Mouse (Mus musculus): ENCODE measurements around the gene Nfe2l3. TPM values are rescaled to one million over a fixed set of nuclear protein-coding genes. Genes with fewer than 3 reads are reported as not detected.

Gene Nfe2l3
- 6.3 and 8.7 TPM in 2 replicates for polyA plus RNA-seq (2012; rRNA removed)

GRCm38 (mm10) chr6:51432535-51433397 lies at the start of gene Nfe2l3:
Gene Nfe2l3, plus strand, starts transcription at chr6:51432670.

GRCm38 (mm10) chr6:51469715-51470310 lies 37.3 kb downstream of the Nfe2l3 start, which contains the start of gene Hnrnpa2b1:
Gene Hnrnpa2b1, minus strand, starts transcription at chr6:51469894.

GRCm38 (mm10) chr6:51470311-51471178 lies 38.1 kb downstream of the Nfe2l3 start, which contains the start of gene Cbx3:
Gene Cbx3, plus strand, starts transcription at chr6:51470360.

Other genes with a start within 250 kb of the Nfe2l3 start
- 1,668 and 1,692 TPM in 2 replicates for gene Hnrnpa2b1, start 37.2 kb downstream of the Nfe2l3 start, polyA plus RNA-seq (2012; rRNA removed)
- 150 and 178 TPM in 2 replicates for gene Cbx3, start 37.7 kb downstream of the Nfe2l3 start, polyA plus RNA-seq (2012; rRNA removed)
- 17.8 and 18.5 TPM in 2 replicates for gene Snx10, start 91.2 kb downstream of the Nfe2l3 start, polyA plus RNA-seq (2012; rRNA removed)